Mouse (Mus musculus): ENCODE measurements at regions not wholly inside any gene's neighbourhood (a gene's known extent, or its start where the extent isn't known, plus 50 kb on each side); places are given as distances from the start of the nearest gene placed in this dataset.

DNA sequence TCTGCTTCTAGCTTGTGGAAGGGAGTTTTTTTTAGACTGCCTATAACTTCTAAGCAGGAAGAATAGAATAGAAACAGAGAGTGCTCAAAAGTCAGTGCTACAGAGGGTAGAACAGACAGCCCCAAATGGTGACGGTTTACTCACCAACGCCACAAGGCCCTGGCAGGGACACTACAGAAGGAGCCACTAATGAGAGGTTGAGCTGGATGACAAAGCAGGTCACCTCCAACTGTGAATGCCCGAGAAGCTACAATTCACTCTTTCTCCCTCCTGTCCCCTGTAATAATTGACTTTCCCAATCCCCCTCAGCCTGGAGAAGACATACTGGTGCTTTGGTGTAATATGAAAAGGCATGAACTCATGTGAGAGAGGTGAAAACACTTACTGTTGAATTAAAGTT lies 106.5 kb upstream of the Arl4c start:
- no peak overlapping the region for H3K4me3 ChIP-seq (replicated peaks in 1 of 3; ENCODE audit: low read depth in 2 of 3, low read length in 2 of 3, poor library complexity in 1 of 3)
- in situ Hi-C loops (cut with MboI; ENCODE audit: low pct_ligation_motif_present, low pct_unique_long_range_greater_than_20kb, low sequenced_read_pairs), result no loop called here
- H3K4me1 ChIP-seq (ENCODE audit: control insufficient read depth in 1 of 2, insufficient read depth in 2 of 2), result no peaks in the 10 kb centered on the region
- H3K36me3 ChIP-seq (replicated peaks in 1 of 2; ENCODE audit: control insufficient read depth in 1 of 2, insufficient read depth in 1 of 2, low read length in 1 of 2), result no peaks in the 10 kb centered on the region
- no peaks in the 10 kb centered on the region for H3K79me2 ChIP-seq (replicated peaks; ENCODE audit: control insufficient read depth, extremely low read depth, insufficient read depth, poor library complexity, severe bottlenecking)
- H3K27ac ChIP-seq (ENCODE audit: insufficient read depth, low read depth), result no peak overlapping the region
- dilution Hi-C loops (cut with MboI; ENCODE audit: extremely low pct_ligation_motif_present, extremely low pct_unique_long_range_greater_than_20kb, low sequenced_read_pairs), result no loop called here
- TF ChIP-seq ZKSCAN1 (IDR thresholded peaks at IDR 0.05; ENCODE audit: borderline replicate concordance, low read depth, low read length) (no peak), SIN3A (IDR thresholded peaks at IDR 0.05; ENCODE audit: low read length) (no peak), ZNF384 (IDR thresholded peaks at IDR 0.05; ENCODE audit: low read depth, low read length) (no peak), EP300 (IDR thresholded peaks at IDR 0.05; ENCODE audit: low read length) (no peak), HCFC1 (IDR thresholded peaks at IDR 0.05; ENCODE audit: low read depth, low read length) (no peak), POLR2AphosphoS2 (IDR thresholded peaks at IDR 0.05; ENCODE audit: low read depth, low read length) (no peak), JUND (conservative IDR thresholded peaks at IDR 0.05; ENCODE audit: low read depth, low read length) (no peak), PAX5 (IDR thresholded peaks at IDR 0.05; ENCODE audit: low read length) (no peak), BHLHE40 (IDR thresholded peaks at IDR 0.05; ENCODE audit: low read depth, low read length) (no peak), IRF4 (IDR thresholded peaks at IDR 0.05; ENCODE audit: low read depth, low read length) (no peak), ELF1 (IDR thresholded peaks at IDR 0.05; ENCODE audit: low read depth, low read length) (no peak), TCF12 (IDR thresholded peaks at IDR 0.05; ENCODE audit: low read depth, low read length) (no peak), ZC3H11A (IDR thresholded peaks at IDR 0.05; ENCODE audit: low read depth, low read length) (no peak), TBP (conservative IDR thresholded peaks at IDR 0.05; ENCODE audit: low read depth, low read length) (no peak), GABPA (IDR thresholded peaks at IDR 0.05; ENCODE audit: insufficient replicate concordance, low read depth, low read length) (no peak)
- no peak for DNase-seq (ENCODE audit: extremely low read depth)
- peaks cover 3% of the 10 kb centered on the region for H3K27me3 ChIP-seq (replicated peaks)
- no peak overlapping the region for H3K4me2 ChIP-seq (ENCODE audit: insufficient read depth, low read depth, poor library complexity, severe bottlenecking)
- no peak overlapping the region for H3K9ac ChIP-seq (ENCODE audit: insufficient read depth, low read depth)
- H3K9me3 ChIP-seq (replicated peaks; ENCODE audit: low read length), result peaks cover 59% of the 10 kb centered on the region

DNA sequence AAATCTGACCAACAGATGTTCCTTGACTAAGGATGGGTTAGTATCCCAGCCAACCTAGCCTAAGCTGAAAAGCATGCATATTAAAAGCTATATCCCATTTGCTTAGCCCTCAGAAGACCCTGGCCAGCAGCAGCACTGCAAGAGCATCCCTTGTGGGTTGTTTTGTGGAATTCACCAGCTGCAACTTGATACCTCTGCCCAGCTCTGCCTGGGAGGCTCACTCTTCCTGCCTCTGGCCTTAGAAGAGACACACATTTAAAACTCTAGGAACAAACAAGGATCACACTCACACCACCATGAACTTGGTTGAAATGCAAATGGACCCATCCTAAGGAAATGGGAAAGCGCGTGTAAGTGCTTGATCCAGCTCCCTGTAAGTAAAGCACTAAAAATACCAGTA lies 107.7 kb upstream of the Arl4c start:
- in situ Hi-C loops (cut with MboI; ENCODE audit: low pct_ligation_motif_present, low pct_unique_long_range_greater_than_20kb, low sequenced_read_pairs), result no loop called here
- H3K9ac ChIP-seq (ENCODE audit: insufficient read depth, low read depth), result no peak overlapping the region

DNA sequence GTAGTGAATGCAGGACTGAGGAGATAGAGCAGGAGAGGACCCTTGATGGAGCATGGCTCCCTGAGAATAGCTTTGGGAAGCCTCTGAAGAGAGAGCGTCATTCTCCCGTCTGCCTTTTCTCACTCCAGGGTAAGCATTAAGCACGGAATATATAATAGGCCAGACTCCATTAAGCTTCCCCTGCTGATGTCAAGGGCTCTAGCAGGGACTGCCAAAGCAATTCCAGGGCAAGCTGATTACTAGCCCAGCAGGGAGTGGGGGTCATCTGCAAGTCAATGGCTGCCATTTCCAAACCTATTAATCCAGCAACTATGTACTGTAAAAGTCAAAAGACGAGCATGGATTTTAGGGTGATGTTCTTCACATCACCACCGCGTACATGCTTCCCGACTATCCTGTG lies 111.2 kb upstream of the Arl4c start:
- Histone ChIP-seq H3K36me3 (replicated peaks in 1 of 2; ENCODE audit: control insufficient read depth in 1 of 2, insufficient read depth in 1 of 2, low read length in 1 of 2) (no peaks in the 10 kb centered on the region), H3K9me3 (replicated peaks; ENCODE audit: low read length) (peaks cover 42% of the 10 kb centered on the region), H3K9ac (ENCODE audit: insufficient read depth, low read depth) (no peak overlapping the region), H3K79me2 (replicated peaks; ENCODE audit: control insufficient read depth, extremely low read depth, insufficient read depth, poor library complexity, severe bottlenecking) (no peaks in the 10 kb centered on the region), H3K4me2 (ENCODE audit: insufficient read depth, low read depth, poor library complexity, severe bottlenecking) (no peak overlapping the region), H3K27ac (ENCODE audit: insufficient read depth, low read depth) (no peak overlapping the region), H3K27me3 (replicated peaks) (peaks cover 3% of the 10 kb centered on the region), H3K4me3 (replicated peaks in 1 of 3; ENCODE audit: low read depth in 2 of 3, low read length in 2 of 3, poor library complexity in 1 of 3) (no peak overlapping the region), H3K4me1 (ENCODE audit: control insufficient read depth in 1 of 2, insufficient read depth in 2 of 2) (no peaks in the 10 kb centered on the region)
- dilution Hi-C loops (cut with MboI; ENCODE audit: extremely low pct_ligation_motif_present, extremely low pct_unique_long_range_greater_than_20kb, low sequenced_read_pairs) (no loop called here), in situ Hi-C loops (cut with MboI; ENCODE audit: low pct_ligation_motif_present, low pct_unique_long_range_greater_than_20kb, low sequenced_read_pairs) (no loop called here)
- TF ChIP-seq USF2 (conservative IDR thresholded peaks at IDR 0.05; ENCODE audit: low read depth, low read length), result no peak
- DNase-seq (ENCODE audit: extremely low read depth), result no peak

More for the DNA sequence above, 107.7 kb upstream of the Arl4c start:
- H3K27ac ChIP-seq (ENCODE audit: insufficient read depth, low read depth), result no peak overlapping the region
- no peak overlapping the region for H3K4me3 ChIP-seq (replicated peaks in 1 of 3; ENCODE audit: low read depth in 2 of 3, low read length in 2 of 3, poor library complexity in 1 of 3)
- dilution Hi-C loops (cut with MboI; ENCODE audit: extremely low pct_ligation_motif_present, extremely low pct_unique_long_range_greater_than_20kb, low sequenced_read_pairs), result no loop called here
- no peaks in the 10 kb centered on the region for H3K4me1 ChIP-seq (ENCODE audit: control insufficient read depth in 1 of 2, insufficient read depth in 2 of 2)
- peaks cover 3% of the 10 kb centered on the region for H3K27me3 ChIP-seq (replicated peaks)
- H3K9me3 ChIP-seq (replicated peaks; ENCODE audit: low read length), result peaks cover 47% of the 10 kb centered on the region
- no peaks in the 10 kb centered on the region for H3K79me2 ChIP-seq (replicated peaks; ENCODE audit: control insufficient read depth, extremely low read depth, insufficient read depth, poor library complexity, severe bottlenecking)
- no peak overlapping the region for H3K4me2 ChIP-seq (ENCODE audit: insufficient read depth, low read depth, poor library complexity, severe bottlenecking)
- no peaks in the 10 kb centered on the region for H3K36me3 ChIP-seq (replicated peaks in 1 of 2; ENCODE audit: control insufficient read depth in 1 of 2, insufficient read depth in 1 of 2, low read length in 1 of 2)
- no peak for TF ChIP-seq MAX (IDR thresholded peaks at IDR 0.05; ENCODE audit: low read length)
- no peak for DNase-seq (ENCODE audit: extremely low read depth)
